Mouse (Mus musculus): ENCODE measurements around the gene Fam117a.
"Not testable (repeated sequence)": the region's sequence is repeated elsewhere in the genome, so short reads cannot be mapped to it uniquely, and the experiment has no call there.

- not testable (repeated sequence) for TF ChIP-seq CTCF (IDR thresholded peaks at IDR 0.05; ENCODE audit: insufficient read depth, low read length); POLR2A (IDR thresholded peaks at IDR 0.05; ENCODE audit: borderline replicate concordance, extremely low read depth, low read depth, low read length)
Observed at GRCm38 (mm10) chr11:95406398-95406797, 69.6 kb downstream of the Fam117a start.
